Mouse (Mus musculus): ENCODE data around the gene Slc35e4.
"Not testable (repeated sequence)": the region's sequence is repeated elsewhere in the genome, so short reads cannot be mapped to it uniquely, and the experiment has no call there.

Slc35e4 gene

GRCm38 (mm10) chr11:3914109-3914840 lies at the start of gene Slc35e4:
Gene Slc35e4, minus strand, starts transcription at chr11:3914664.
- peak; percentile 91 for DNase-seq

GRCm38 (mm10) chr11:3963610-3964415 lies 49.3 kb upstream of the Slc35e4 start, which contains the start of gene Pes1:
Gene Pes1, plus strand, starts transcription at chr11:3963975.
- peak; percentile 86 for DNase-seq

GRCm38 (mm10) chr11:3963155-3963554 lies 48.7 kb upstream of the Slc35e4 start:
- no peak for DNase-seq

GRCm38 (mm10) chr11:3961761-3962160 lies 47.3 kb upstream of the Slc35e4 start:
- DNase-seq = no peak

GRCm38 (mm10) chr11:3960901-3961300 lies 46.4 kb upstream of the Slc35e4 start:
- DNase-seq = no peak

- not testable (repeated sequence) for DNase-seq
Observed at GRCm38 (mm10) chr11:3955371-3955770, 40.9 kb upstream of the Slc35e4 start.

- DNase-seq = not testable (repeated sequence)
Observed at GRCm38 (mm10) chr11:3954876-3955275, 40.4 kb upstream of the Slc35e4 start.

- no peak for DNase-seq
Observed at GRCm38 (mm10) chr11:3946386-3946785, 31.9 kb upstream of the Slc35e4 start.

- no peak for DNase-seq
Observed at GRCm38 (mm10) chr11:3941371-3941770, 26.9 kb upstream of the Slc35e4 start.

GRCm38 (mm10) chr11:3937321-3937874 lies 22.9 kb upstream of the Slc35e4 start:
- no peak for DNase-seq

- DNase-seq = no peak
Observed at GRCm38 (mm10) chr11:3936318-3936717, 21.9 kb upstream of the Slc35e4 start.

- DNase-seq = no peak
Observed at GRCm38 (mm10) chr11:3935135-3935534, 20.7 kb upstream of the Slc35e4 start.

- DNase-seq = no peak
Observed at GRCm38 (mm10) chr11:3933756-3934285, 19.4 kb upstream of the Slc35e4 start.

GRCm38 (mm10) chr11:3931511-3932211 lies 17.2 kb upstream of the Slc35e4 start, which contains the start of gene Tcn2:
Gene Tcn2, minus strand, starts transcription at chr11:3932159.
- DNase-seq = peak; percentile 27

GRCm38 (mm10) chr11:3930931-3931330 lies 16.5 kb upstream of the Slc35e4 start:
- DNase-seq = no peak

- DNase-seq = no peak
Observed at GRCm38 (mm10) chr11:3930019-3930418, 15.6 kb upstream of the Slc35e4 start.

- DNase-seq = no peak
Observed at GRCm38 (mm10) chr11:3925916-3926315, 11.5 kb upstream of the Slc35e4 start.

- no peak for DNase-seq
Observed at GRCm38 (mm10) chr11:3922731-3923130, 8.3 kb upstream of the Slc35e4 start.

GRCm38 (mm10) chr11:3922115-3922514 lies 7.7 kb upstream of the Slc35e4 start:
- no peak for DNase-seq

- peak; percentile 58 for DNase-seq
Observed at GRCm38 (mm10) chr11:3921281-3921850, 6.9 kb upstream of the Slc35e4 start.

- DNase-seq = no peak
Observed at GRCm38 (mm10) chr11:3920476-3920875, 6.0 kb upstream of the Slc35e4 start.

- DNase-seq = no peak
Observed at GRCm38 (mm10) chr11:3918738-3919137, 4.3 kb upstream of the Slc35e4 start.

Data from cerebellum, adult 8-10 months (tissue).